Mouse (Mus musculus): ENCODE results near the gene Arhgef17.

DNA sequence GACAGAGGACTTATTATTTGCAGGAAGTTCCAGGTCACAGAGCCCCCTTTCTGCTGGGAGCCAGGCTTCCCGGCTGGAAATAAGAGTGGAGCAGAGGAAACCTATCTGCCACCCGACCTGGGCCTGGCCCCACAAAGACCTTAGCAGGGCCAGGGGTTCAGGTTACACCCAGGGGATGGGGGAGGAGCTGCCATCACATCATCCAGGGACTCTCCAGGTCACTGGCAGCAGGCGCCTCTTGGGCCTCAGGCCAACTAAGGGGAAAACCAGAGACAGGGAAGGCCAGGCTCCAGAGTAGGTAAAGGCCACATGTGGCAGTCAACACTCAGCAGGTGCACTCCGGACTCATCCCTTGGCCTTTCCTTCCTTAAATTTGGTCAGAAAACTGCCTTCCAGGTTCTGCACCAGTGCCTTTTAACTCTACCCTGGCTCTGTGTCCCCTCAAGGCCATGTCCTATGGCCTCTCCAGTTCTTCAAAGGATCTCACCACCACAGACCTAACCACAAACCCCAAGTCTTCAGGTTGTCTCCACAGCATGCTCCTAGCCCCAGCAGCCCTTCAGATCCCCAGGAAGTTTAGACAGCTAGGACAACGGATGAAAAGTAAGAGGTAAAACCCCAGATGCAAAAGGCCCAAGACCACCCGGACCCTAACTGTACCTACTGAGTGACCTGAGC, 77.6 kb downstream of the Arhgef17 start:
- TF ChIP-seq POLR2A (IDR thresholded peaks at IDR 0.05; ENCODE audit: borderline replicate concordance, insufficient read depth, low read length) (no peak), CTCF (IDR thresholded peaks at IDR 0.05; ENCODE audit: borderline replicate concordance, insufficient read depth, low read depth, low read length) (no peak)

Measured in cerebellum, adult 2 months (tissue).